Mouse (Mus musculus) macrophage (primary cell): Measurements from ENCODE around the gene Speer4d. TPM values are rescaled to one million over a fixed set of nuclear protein-coding genes. Genes with fewer than 3 reads are reported as not detected.
"Not testable (repeated sequence)": the region's sequence is repeated elsewhere in the genome, so short reads cannot be mapped to it uniquely, and the experiment has no call there.

Source experiments
- H3K27ac ChIP-seq: fragments of 350-480 bp; formaldehyde crosslinking; 2 replicates; pipeline ENCODE4 v1.9.0; 2021
- H3K36me3 ChIP-seq: fragments of 350-480 bp; formaldehyde crosslinking; 2 replicates; pipeline ENCODE4 v1.9.0; 2021; ENCODE audit errors: inconsistent target
- H3K4me3 ChIP-seq: fragments of 350-480 bp; formaldehyde crosslinking; 2 replicates; pipeline ENCODE4 v1.9.0; 2021; ENCODE audit errors: inconsistent target
- H3K79me2 ChIP-seq: fragments of 350-480 bp; formaldehyde crosslinking; 2 replicates; pipeline ENCODE4 v1.9.0; 2021; ENCODE audit errors: inconsistent target
- WGBS: methylation state at CpG from one replicate; pipeline ENCODE4 v1.1.7; 2026; ENCODE audit warnings: inconsistent platforms; ENCODE audit not compliant: missing documents; 5-methylcytosine and 5-hydroxymethylcytosine counted together
- polyA plus RNA-seq: library from polyadenylated mRNA; stranded (reverse); fragments of 250-400 nt; gene quantifications from 3 replicates; pipeline ENCODE4 v1.2.4, GENCODE M21; 2018; ENCODE audit warnings: inconsistent platforms
- total RNA-seq, 78 experiments: library from RNA; depleted of rRNA; stranded (reverse); fragments of 250-400 nt; gene quantifications; 1 replicate in 9 of 78; 2 replicates in 24 of 78; 3 replicates in 43 of 78; 4 replicates in 2 of 78; pipeline ENCODE4 v1.2.4; 2018; ENCODE audit warnings: inconsistent platforms in 56 of 78

Gene Speer4d
- total RNA-seq (2018; cell fraction: chromatin; rRNA removed): not detected
- total RNA-seq (2018; cell fraction: cytosol; rRNA removed): not detected
- total RNA-seq (2018; cell fraction: nucleus; rRNA removed): not detected
- polyA plus RNA-seq: not detected in 3 replicates

DNA sequence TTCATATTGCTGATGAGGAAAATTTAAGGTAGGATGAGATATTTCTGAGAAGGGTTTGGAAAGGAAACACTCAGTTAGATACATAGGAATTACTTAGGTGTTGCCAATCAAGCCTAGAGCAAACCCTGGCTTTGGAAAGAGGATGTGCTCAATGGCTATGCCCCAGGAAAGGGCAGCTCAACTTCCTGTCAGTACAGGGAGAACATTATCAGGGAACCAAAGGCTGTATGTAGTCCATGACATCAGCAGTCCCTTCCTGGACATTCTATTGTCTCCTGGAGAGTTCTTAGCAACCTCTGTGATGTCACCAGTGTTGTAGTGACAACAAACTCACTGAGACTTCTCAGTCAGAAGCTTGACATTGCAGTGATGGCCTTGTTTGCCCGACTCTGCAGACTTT, at the start of gene Speer4d:
TSS of gene Speer4d (plus strand) at position 301 of the 400 bp plus-strand sequence.
- H3K79me2 ChIP-seq, H3K27ac ChIP-seq, H3K36me3 ChIP-seq, H3K4me3 ChIP-seq: not testable (repeated sequence)
- WGBS: 50% methylated on average over 1 of the region's 1 CpGs

DNA sequence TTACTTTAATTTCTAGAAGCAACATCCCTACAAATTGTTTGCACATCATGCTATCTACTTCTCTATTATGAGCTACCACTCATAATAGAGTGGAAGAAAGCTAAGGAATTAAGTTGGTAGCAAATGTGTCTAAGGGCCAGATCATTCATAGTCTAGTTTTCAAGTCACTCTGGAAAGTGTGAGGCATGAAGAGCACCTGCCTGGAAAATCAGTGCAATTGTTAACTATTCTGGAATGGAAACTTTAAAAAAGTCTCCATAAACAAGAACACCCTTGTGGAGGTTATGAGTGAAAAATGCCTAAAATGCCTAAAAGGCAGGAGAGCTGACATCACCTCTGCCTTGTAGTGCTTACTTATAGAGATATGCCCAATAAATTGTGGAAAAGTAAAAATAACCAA, 45.1 kb upstream of the Speer4d start:
- not testable (repeated sequence) for H3K79me2 ChIP-seq, H3K27ac ChIP-seq, H3K4me3 ChIP-seq, H3K36me3 ChIP-seq

DNA sequence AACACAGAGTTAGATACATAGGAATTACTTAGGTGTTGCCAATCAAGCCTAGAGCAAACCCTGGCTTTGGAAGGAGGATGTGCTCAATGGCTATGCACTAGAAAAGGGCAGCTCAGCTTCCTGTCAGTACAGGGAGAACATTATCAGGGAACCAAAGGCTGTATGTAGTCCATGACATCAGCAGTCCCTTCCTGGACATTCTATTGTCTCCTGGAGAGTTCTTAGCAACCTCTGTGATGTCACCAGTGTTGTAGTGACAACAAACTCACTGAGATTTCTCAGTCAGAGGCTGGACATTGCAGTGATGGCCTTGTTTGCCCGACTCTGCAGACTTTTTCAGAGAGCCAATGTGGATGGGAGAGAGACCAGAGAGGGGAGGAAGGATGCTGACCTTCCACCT, 41.8 kb upstream of the Speer4d start, which contains the start of gene Gm21083:
TSS of gene Gm21083 (plus strand) at position 301 of the 400 bp plus-strand sequence.
- no CpG with 5 or more reads among the region's 1 CpGs for WGBS
- H3K79me2 ChIP-seq: not testable (repeated sequence)

DNA sequence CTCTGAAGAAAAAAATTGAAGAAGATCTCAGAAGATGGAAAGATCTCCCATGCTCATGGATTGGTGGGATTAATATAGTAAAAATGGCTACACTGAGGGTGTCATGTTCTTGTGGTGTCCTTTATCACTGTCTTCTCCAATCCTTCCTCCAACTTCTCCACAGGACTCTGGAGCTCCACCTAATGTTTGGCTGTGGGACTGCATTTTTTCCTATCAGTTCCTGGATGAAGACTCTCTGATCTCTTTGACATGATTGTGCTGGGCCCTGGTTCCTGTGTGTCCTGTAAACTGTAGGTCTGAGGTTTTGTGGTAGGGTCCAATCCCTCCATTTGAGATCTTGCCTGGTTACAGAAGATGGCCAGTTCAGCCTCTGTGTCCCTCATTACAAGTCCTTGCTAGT, 32.5 kb upstream of the Speer4d start:
- not testable (repeated sequence) for H3K79me2 ChIP-seq, H3K27ac ChIP-seq, H3K4me3 ChIP-seq, H3K36me3 ChIP-seq

More for the DNA sequence above, 41.8 kb upstream of the Speer4d start, which contains the start of gene Gm21083:
- not testable (repeated sequence) for H3K4me3 ChIP-seq, H3K27ac ChIP-seq, H3K36me3 ChIP-seq

DNA sequence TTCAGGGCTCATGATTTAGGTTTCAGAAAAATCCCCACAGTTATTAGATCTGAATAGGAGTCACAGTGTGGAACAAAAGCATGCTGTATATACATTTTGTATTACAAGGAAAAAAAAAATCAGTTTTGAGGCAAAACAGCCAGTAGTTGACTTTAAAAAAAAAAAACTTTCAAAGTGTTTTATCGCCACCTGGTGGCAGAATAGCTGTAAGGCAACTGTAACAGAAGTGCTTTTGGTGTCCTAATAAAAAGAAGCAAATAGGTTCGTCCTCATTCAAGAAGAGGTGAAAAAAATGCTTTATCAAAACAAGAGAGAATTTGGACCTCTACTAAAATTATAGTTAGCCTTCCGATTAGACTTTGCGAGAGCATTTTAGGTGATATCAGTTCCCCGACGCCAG, 30.6 kb upstream of the Speer4d start:
- H3K79me2 ChIP-seq, H3K36me3 ChIP-seq, H3K27ac ChIP-seq, H3K4me3 ChIP-seq: not testable (repeated sequence)
- WGBS: 5% methylated on average over 2 of the region's 6 CpGs

DNA sequence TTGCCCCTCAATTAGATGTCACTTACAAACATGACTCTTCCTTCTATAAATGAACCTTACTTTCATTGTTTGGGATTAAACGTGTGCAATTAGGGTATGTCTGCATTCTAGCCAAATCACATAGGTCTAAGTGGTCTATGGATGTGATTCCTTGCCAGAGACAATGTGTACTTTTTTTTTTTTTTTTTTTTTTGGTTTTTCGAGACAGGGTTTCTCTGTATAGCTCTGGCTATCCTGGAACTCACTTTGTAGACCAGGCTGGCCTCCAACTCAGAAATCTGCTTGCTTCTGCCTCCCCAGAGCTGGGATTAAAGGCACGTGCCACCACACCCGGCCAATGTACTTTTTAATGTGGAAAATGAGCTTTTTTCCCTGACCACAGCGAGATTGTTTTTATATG, 28.2 kb upstream of the Speer4d start:
- not testable (repeated sequence) for H3K36me3 ChIP-seq, H3K27ac ChIP-seq, H3K79me2 ChIP-seq, H3K4me3 ChIP-seq
- 88% methylated on average over 3 of the region's 5 CpGs for WGBS

DNA sequence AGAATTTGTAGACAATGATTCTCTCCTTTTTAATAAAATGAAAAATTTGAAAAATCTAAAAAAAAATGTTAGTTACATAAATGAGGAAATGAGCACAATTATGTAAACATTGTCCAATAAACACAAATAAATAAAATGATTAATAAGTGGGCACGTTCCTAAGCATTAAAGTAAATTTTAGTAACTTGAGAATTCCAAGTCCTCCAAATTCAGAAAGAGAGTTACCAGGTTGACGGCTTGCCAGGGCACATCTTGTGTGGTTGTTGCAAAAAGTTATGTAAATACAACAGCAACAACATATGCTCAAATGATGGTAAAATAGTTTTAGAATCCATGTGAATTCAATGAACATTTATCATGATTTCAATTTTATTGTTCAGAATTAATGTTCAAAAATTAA, 27.3 kb upstream of the Speer4d start:
- not testable (repeated sequence) for H3K27ac ChIP-seq, H3K4me3 ChIP-seq
- WGBS: 83% methylated on average over 2 of the region's 2 CpGs

DNA sequence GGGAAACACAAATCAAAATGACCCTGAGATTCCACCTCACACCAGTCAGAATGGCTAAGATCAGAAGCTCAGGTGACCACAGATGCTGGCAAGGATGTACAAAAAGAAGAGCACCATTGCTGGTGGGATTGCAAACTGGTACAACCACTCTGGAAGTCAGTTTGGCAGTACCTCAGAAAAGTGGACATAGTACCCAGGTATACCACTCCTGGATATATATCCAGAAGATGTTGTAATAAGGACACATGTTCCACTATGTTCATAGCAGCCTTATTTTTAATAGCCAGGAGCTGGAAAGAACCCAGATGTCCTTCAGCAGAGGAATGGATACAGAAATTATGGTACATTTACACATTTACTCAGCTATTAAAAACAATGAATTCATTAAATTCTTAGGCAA, 20.0 kb upstream of the Speer4d start:
- H3K36me3 ChIP-seq: not testable (repeated sequence)

More for the DNA sequence above, 27.3 kb upstream of the Speer4d start:
- not testable (repeated sequence) for H3K79me2 ChIP-seq, H3K36me3 ChIP-seq

DNA sequence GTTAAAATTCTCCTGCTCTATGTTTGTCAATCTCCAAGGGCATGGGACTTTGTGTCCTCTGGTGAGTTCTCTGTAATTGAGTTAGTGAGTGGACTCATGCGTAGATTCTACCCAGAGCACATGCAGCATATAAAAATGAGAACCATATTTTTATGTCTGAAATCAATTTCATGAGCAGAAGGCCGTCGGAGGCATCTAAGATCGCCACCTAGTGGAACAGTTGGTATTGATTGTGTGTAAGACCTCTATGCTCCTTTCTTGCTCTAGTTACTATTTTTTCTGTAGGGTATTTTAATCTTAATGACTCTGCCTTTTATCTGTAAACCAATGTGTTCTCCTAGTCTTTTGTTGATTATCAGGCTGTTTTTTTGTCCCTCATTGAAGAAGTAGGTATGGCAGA, 18.5 kb upstream of the Speer4d start:
- WGBS: 28% methylated on average over 4 of the region's 4 CpGs
- H3K79me2 ChIP-seq, H3K27ac ChIP-seq, H3K36me3 ChIP-seq, H3K4me3 ChIP-seq: not testable (repeated sequence)

More for the DNA sequence above, 20.0 kb upstream of the Speer4d start:
- not testable (repeated sequence) for H3K27ac ChIP-seq, H3K4me3 ChIP-seq, H3K79me2 ChIP-seq

DNA sequence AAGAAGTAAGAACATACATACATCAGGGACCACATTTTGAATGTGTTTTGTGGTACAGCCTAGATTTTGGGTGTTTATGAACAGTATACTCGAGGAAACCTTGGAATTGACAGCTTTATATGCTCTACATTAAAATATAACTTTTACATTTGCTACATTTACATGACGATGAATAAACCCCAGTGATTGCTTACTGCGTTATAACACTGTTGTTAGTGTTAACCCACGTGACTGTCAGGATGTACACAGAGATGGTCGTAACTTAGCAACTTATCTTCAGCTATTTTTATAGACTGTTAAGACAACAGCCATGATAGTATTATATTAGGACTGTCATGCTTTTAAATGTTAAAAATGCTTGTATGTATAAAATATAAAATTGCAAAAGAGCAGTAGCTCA, 17.4 kb upstream of the Speer4d start:
- not testable (repeated sequence) for H3K27ac ChIP-seq, H3K79me2 ChIP-seq, H3K4me3 ChIP-seq, H3K36me3 ChIP-seq
- WGBS: 63% methylated on average over 5 of the region's 5 CpGs

DNA sequence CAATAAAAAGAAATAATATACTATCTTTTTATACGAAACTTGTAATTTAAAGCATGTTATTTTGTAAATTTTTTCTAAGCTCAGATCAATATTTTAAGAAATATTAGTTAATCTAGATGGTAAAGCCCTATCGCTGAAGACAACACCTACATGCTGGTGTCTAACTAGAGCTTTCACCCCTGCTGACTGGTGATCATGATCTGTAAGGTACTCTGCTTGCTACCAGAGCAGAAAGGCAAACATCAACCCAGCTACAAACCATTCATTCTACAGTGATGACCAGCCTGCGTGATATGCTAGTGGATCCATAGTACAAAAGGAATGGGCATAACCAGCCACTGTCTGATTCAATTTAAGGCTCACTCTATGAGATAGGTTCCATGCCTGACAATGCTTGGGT, 16.9 kb upstream of the Speer4d start:
- H3K36me3 ChIP-seq, H3K4me3 ChIP-seq: not testable (repeated sequence)
- 100% methylated on average over 2 of the region's 3 CpGs for WGBS

DNA sequence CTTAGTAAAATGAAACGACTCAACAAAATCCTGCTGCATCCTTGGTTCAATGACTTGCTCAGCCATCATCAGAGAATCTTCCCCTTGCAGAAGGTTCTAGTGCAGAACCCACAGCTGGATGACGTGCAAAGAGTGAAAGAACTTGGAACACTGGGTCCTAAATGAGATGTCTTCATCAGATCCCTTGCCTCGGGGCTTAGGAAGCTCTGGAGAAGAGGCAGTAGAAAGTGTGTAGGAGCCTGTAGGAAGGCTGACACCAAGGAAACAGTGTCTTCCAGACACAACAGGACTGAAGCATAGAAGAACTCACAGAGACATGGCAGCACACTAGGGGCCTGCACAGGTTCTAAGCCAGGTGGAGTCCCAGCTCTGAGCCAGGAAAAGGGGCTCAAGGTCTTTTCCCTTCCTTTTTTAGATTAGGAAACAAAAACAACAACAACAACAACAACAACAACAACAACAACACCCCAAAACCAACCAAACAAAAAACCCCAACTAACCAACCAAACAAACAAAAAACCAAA, 16.4 kb upstream of the Speer4d start:
- H3K36me3 ChIP-seq, H3K27ac ChIP-seq, H3K79me2 ChIP-seq, H3K4me3 ChIP-seq: not testable (repeated sequence)
- WGBS: 92% methylated on average over 2 of the region's 3 CpGs

More for the DNA sequence above, 16.9 kb upstream of the Speer4d start:
- H3K27ac ChIP-seq, H3K79me2 ChIP-seq: not testable (repeated sequence)

DNA sequence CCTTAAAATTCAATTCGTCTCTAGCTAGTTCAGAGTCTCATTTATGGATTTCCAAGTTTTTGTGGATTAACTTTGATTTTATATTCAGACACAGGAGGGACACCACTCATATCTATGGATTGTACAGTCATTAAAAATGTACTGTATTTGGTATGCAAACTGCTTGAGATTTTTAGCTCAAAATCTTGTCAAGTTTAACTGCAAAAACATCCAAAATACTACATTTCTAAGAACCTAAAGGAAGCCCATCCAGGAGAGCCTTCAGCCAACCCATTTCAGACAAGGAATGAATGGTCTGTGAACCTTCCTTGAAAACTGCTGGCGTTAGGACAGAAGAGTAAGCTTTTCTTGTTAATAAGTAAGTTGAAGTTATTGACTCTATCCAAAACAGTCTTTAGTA, 15.9 kb upstream of the Speer4d start:
- WGBS: 59% methylated on average over 1 of the region's 2 CpGs

DNA sequence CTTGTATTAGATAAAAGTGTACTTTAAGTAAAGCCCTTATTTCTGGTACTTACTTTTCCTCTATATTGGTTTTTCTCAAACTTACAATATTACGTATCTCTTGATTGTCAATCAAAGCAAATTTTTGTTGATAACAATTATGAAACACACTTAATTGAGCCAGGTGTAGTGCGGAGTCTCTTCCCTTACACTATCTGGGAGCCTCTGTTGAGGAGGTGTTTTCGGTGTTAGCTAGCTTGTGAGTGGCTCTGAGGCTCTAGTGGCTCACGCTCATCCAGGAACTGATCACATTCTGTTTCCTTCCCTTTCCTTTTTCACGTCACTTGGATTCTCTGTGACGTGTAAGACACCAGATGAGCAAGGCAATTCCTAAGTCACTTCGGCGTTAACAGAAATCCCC, 15.3 kb upstream of the Speer4d start:
- 79% methylated on average over 8 of the region's 8 CpGs for WGBS
- H3K27ac ChIP-seq, H3K36me3 ChIP-seq, H3K4me3 ChIP-seq, H3K79me2 ChIP-seq: not testable (repeated sequence)

More for the DNA sequence above, 15.9 kb upstream of the Speer4d start:
- not testable (repeated sequence) for H3K79me2 ChIP-seq, H3K4me3 ChIP-seq, H3K36me3 ChIP-seq, H3K27ac ChIP-seq

DNA sequence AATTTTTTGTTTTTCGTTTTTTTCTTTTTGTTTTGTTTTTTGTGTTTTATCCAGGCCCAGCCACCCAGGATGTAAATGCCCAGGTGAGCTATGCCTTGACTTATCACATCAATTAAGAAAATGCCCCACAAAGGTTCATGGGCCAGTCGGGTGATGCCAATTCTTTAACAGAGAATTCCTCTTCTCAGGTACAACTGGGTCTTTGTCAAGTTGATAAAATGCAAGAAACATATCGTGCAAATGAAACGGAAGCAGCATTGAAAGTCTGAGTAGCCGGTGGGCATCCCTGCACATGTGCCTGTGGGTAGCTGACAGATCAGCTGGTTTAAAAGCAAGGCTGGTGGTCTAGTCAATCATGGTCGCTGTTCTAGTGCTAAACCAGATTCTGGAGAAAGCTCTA, 12.2 kb upstream of the Speer4d start:
- not testable (repeated sequence) for H3K4me3 ChIP-seq, H3K36me3 ChIP-seq, H3K79me2 ChIP-seq, H3K27ac ChIP-seq
- 53% methylated on average over 3 of the region's 6 CpGs for WGBS

DNA sequence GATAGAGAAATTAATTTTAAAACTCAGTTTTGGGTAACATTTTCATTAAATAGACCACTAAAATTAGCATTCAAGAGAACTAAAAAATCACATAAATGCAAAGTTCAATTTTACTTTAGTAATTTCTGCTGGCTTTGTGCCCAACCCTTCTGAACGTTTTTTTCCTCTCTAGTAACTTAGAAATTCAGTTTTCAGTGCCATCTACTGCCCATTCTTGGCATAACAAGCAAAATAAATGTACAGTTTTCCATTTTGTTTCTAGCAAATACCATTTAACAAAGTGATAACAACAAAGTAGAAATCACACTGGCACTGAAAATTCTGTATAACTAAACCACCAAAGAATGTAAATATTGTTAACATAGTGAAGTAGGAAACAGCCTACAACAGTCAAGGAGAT, 8.2 kb upstream of the Speer4d start:
- not testable (repeated sequence) for H3K4me3 ChIP-seq, H3K79me2 ChIP-seq, H3K36me3 ChIP-seq, H3K27ac ChIP-seq
- 0% methylated on average over 1 of the region's 1 CpGs for WGBS
